Mouse (Mus musculus): ENCODE results near the gene Olfr111. TPM values are rescaled to one million over a fixed set of nuclear protein-coding genes. Genes with fewer than 3 reads are reported as not detected.

Olfr111 gene
- polyA plus RNA-seq (2015; fragmentation: Illumina TruSeq; extraction: RNeasy Lipid Tissue Mini Kit (QIAGEN cat#74804); ENCODE audit: insufficient read depth, low read depth, low replicate concordance): not detected

GRCm38 (mm10) chr17:37507730-37508129, at the start of gene Olfr111:
Gene Olfr111 (plus strand): TSS chr17:37508030.

GRCm38 (mm10) chr17:37458616-37459015, 49.2 kb upstream of the Olfr111 start, which contains the start of gene Olfr109:
Gene Olfr109 (plus strand): TSS chr17:37458916.

GRCm38 (mm10) chr17:37483452-37483851, 24.4 kb upstream of the Olfr111 start, which contains the start of gene H2-M2:
Gene H2-M2 (minus strand): TSS chr17:37483552.

GRCm38 (mm10) chr17:37491930-37492518, 15.8 kb upstream of the Olfr111 start, which contains the start of gene Olfr110:
Gene Olfr110 (plus strand): TSS chr17:37492468.

GRCm38 (mm10) chr17:37569351-37569750, 61.5 kb downstream of the Olfr111 start, which contains the start of gene Olfr112:
Gene Olfr112 (minus strand): TSS chr17:37569451.

GRCm38 (mm10) chr17:37577563-37577962, 69.7 kb downstream of the Olfr111 start, which contains the start of gene Olfr113:
Gene Olfr113 (minus strand): TSS chr17:37577663.

Other genes starting within 250 kb of the Olfr111 start
- not detected for gene Olfr98, start 244.3 kb upstream of the Olfr111 start, polyA plus RNA-seq (2015; fragmentation: Illumina TruSeq; extraction: RNeasy Lipid Tissue Mini Kit (QIAGEN cat#74804); ENCODE audit: insufficient read depth, low read depth, low replicate concordance)
- 5.1 TPM for gene H2-M3, start 237.8 kb upstream of the Olfr111 start, polyA plus RNA-seq (2015; fragmentation: Illumina TruSeq; extraction: RNeasy Lipid Tissue Mini Kit (QIAGEN cat#74804); ENCODE audit: insufficient read depth, low read depth, low replicate concordance)
- not detected for gene Olfr99, start 224.6 kb upstream of the Olfr111 start, polyA plus RNA-seq (2015; fragmentation: Illumina TruSeq; extraction: RNeasy Lipid Tissue Mini Kit (QIAGEN cat#74804); ENCODE audit: insufficient read depth, low read depth, low replicate concordance)
- not detected for gene Olfr101, start 203.7 kb upstream of the Olfr111 start, polyA plus RNA-seq (2015; fragmentation: Illumina TruSeq; extraction: RNeasy Lipid Tissue Mini Kit (QIAGEN cat#74804); ENCODE audit: insufficient read depth, low read depth, low replicate concordance)
- not detected for gene Olfr102, start 191.0 kb upstream of the Olfr111 start, polyA plus RNA-seq (2015; fragmentation: Illumina TruSeq; extraction: RNeasy Lipid Tissue Mini Kit (QIAGEN cat#74804); ENCODE audit: insufficient read depth, low read depth, low replicate concordance)
- gene Olfr103, start 168.3 kb upstream of the Olfr111 start, polyA plus RNA-seq (2015; fragmentation: Illumina TruSeq; extraction: RNeasy Lipid Tissue Mini Kit (QIAGEN cat#74804); ENCODE audit: insufficient read depth, low read depth, low replicate concordance): not detected
- not detected for gene Olfr104-ps, start 148.4 kb upstream of the Olfr111 start, polyA plus RNA-seq (2015; fragmentation: Illumina TruSeq; extraction: RNeasy Lipid Tissue Mini Kit (QIAGEN cat#74804); ENCODE audit: insufficient read depth, low read depth, low replicate concordance)
- gene Olfr105-ps, start 129.0 kb upstream of the Olfr111 start, polyA plus RNA-seq (2015; fragmentation: Illumina TruSeq; extraction: RNeasy Lipid Tissue Mini Kit (QIAGEN cat#74804); ENCODE audit: insufficient read depth, low read depth, low replicate concordance): not detected
- not detected for gene Olfr106-ps, start 117.6 kb upstream of the Olfr111 start, polyA plus RNA-seq (2015; fragmentation: Illumina TruSeq; extraction: RNeasy Lipid Tissue Mini Kit (QIAGEN cat#74804); ENCODE audit: insufficient read depth, low read depth, low replicate concordance)
- gene Olfr107, start 108.8 kb upstream of the Olfr111 start, polyA plus RNA-seq (2015; fragmentation: Illumina TruSeq; extraction: RNeasy Lipid Tissue Mini Kit (QIAGEN cat#74804); ENCODE audit: insufficient read depth, low read depth, low replicate concordance): not detected
- not detected for gene Olfr108, start 62.5 kb upstream of the Olfr111 start, polyA plus RNA-seq (2015; fragmentation: Illumina TruSeq; extraction: RNeasy Lipid Tissue Mini Kit (QIAGEN cat#74804); ENCODE audit: insufficient read depth, low read depth, low replicate concordance)
- not detected for gene Olfr109, start 49.1 kb upstream of the Olfr111 start, polyA plus RNA-seq (2015; fragmentation: Illumina TruSeq; extraction: RNeasy Lipid Tissue Mini Kit (QIAGEN cat#74804); ENCODE audit: insufficient read depth, low read depth, low replicate concordance)
- not detected for gene H2-M2, start 24.5 kb upstream of the Olfr111 start, polyA plus RNA-seq (2015; fragmentation: Illumina TruSeq; extraction: RNeasy Lipid Tissue Mini Kit (QIAGEN cat#74804); ENCODE audit: insufficient read depth, low read depth, low replicate concordance)
- not detected for gene Olfr110, start 15.6 kb upstream of the Olfr111 start, polyA plus RNA-seq (2015; fragmentation: Illumina TruSeq; extraction: RNeasy Lipid Tissue Mini Kit (QIAGEN cat#74804); ENCODE audit: insufficient read depth, low read depth, low replicate concordance)
- gene Olfr112, start 61.4 kb downstream of the Olfr111 start, polyA plus RNA-seq (2015; fragmentation: Illumina TruSeq; extraction: RNeasy Lipid Tissue Mini Kit (QIAGEN cat#74804); ENCODE audit: insufficient read depth, low read depth, low replicate concordance): not detected
- not detected for gene Olfr113, start 69.6 kb downstream of the Olfr111 start, polyA plus RNA-seq (2015; fragmentation: Illumina TruSeq; extraction: RNeasy Lipid Tissue Mini Kit (QIAGEN cat#74804); ENCODE audit: insufficient read depth, low read depth, low replicate concordance)
- not detected for gene Olfr114, start 84.7 kb downstream of the Olfr111 start, polyA plus RNA-seq (2015; fragmentation: Illumina TruSeq; extraction: RNeasy Lipid Tissue Mini Kit (QIAGEN cat#74804); ENCODE audit: insufficient read depth, low read depth, low replicate concordance)
- not detected for gene Olfr115, start 119.1 kb downstream of the Olfr111 start, polyA plus RNA-seq (2015; fragmentation: Illumina TruSeq; extraction: RNeasy Lipid Tissue Mini Kit (QIAGEN cat#74804); ENCODE audit: insufficient read depth, low read depth, low replicate concordance)
- gene Olfr116, start 119.2 kb downstream of the Olfr111 start, polyA plus RNA-seq (2015; fragmentation: Illumina TruSeq; extraction: RNeasy Lipid Tissue Mini Kit (QIAGEN cat#74804); ENCODE audit: insufficient read depth, low read depth, low replicate concordance): not detected
- gene Olfr117, start 155.8 kb downstream of the Olfr111 start, polyA plus RNA-seq (2015; fragmentation: Illumina TruSeq; extraction: RNeasy Lipid Tissue Mini Kit (QIAGEN cat#74804); ENCODE audit: insufficient read depth, low read depth, low replicate concordance): not detected
- not detected for gene Olfr118, start 159.0 kb downstream of the Olfr111 start, polyA plus RNA-seq (2015; fragmentation: Illumina TruSeq; extraction: RNeasy Lipid Tissue Mini Kit (QIAGEN cat#74804); ENCODE audit: insufficient read depth, low read depth, low replicate concordance)
- gene Olfr119, start 188.5 kb downstream of the Olfr111 start, polyA plus RNA-seq (2015; fragmentation: Illumina TruSeq; extraction: RNeasy Lipid Tissue Mini Kit (QIAGEN cat#74804); ENCODE audit: insufficient read depth, low read depth, low replicate concordance): not detected
- not detected for gene Olfr120, start 213.8 kb downstream of the Olfr111 start, polyA plus RNA-seq (2015; fragmentation: Illumina TruSeq; extraction: RNeasy Lipid Tissue Mini Kit (QIAGEN cat#74804); ENCODE audit: insufficient read depth, low read depth, low replicate concordance)
- not detected for gene Olfr121, start 240.8 kb downstream of the Olfr111 start, polyA plus RNA-seq (2015; fragmentation: Illumina TruSeq; extraction: RNeasy Lipid Tissue Mini Kit (QIAGEN cat#74804); ENCODE audit: insufficient read depth, low read depth, low replicate concordance)